Mouse (Mus musculus) embryo, embryonic 9.5 days (tissue): ENCODE data around the gene Cd180.
"Not testable (repeated sequence)": the region's sequence is repeated elsewhere in the genome, so short reads cannot be mapped to it uniquely, and the experiment has no call there.

Source experiments
- DNase-seq: peaks from one replicate; pipeline ENCODE4 v3.0.0-alpha.2; 2017; ENCODE audit errors: extremely low spot score

Gene Cd180

GRCm38 (mm10) chr13:102678482-102678881, 14.9 kb upstream of the Cd180 start:
- peak; percentile 72 for DNase-seq

- no peak for DNase-seq
Measured at GRCm38 (mm10) chr13:102684890-102685289, 8.5 kb upstream of the Cd180 start.

GRCm38 (mm10) chr13:102688121-102688520, 5.2 kb upstream of the Cd180 start:
- DNase-seq: no peak

DNA sequence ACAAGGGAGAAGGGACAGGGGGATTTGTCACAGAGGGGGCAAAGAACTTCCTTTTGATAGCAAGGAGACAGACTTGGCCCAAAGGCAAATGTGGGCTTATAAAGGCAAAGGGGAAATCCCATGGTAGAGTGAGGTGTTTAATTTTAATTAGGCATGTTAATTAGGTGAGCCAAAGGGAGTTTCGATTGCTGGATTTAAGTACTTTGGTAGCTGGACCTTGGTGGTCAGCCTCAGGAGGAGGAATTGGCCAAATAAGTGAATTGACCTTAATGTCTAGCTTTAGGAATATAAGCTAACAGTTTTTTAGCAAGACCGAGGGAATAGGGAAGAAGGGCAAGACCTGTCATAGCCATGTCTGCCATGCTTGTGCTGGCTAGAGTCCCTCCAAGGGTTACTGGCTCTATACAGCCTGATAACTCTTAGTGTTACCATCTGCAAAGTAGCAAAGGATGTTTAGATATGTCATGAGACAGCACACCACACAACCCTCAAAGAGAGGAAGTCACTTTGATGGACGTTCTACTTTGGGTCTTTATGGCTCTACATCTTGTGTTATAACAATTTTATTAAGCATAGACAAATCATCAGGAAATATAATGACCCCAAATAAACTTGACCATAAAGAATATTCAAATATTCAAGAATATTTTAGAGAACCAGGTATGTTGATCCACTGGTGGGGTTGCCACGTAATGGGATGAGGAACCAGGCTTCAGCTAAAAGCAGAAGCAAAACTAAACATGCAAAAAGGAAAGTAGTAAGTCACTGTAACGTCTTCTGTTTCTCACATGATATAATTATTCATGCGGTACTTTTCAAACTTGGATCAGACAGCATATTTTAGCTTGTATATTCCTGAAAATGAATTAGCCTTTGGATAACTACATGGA, 3.9 kb upstream of the Cd180 start:
- no peak for DNase-seq

DNA sequence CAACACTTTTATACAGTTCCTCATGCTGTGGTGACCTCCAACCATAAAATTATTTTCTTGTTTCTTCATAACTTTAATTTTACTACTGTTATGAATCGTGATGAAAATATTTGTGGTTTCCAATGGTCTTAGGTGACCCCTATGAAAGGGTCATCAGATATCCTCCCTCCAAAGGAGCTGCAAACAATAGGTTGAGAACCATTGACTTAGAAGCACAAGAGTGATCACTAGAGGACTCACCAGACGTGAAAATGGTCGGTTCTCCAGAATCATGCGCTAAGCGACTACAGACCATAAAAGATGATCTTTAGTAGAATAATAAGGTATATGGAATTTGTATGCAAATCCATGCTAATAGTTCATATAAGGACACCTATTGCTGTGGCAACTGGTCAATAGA, 3.2 kb upstream of the Cd180 start:
- no peak for DNase-seq

DNA sequence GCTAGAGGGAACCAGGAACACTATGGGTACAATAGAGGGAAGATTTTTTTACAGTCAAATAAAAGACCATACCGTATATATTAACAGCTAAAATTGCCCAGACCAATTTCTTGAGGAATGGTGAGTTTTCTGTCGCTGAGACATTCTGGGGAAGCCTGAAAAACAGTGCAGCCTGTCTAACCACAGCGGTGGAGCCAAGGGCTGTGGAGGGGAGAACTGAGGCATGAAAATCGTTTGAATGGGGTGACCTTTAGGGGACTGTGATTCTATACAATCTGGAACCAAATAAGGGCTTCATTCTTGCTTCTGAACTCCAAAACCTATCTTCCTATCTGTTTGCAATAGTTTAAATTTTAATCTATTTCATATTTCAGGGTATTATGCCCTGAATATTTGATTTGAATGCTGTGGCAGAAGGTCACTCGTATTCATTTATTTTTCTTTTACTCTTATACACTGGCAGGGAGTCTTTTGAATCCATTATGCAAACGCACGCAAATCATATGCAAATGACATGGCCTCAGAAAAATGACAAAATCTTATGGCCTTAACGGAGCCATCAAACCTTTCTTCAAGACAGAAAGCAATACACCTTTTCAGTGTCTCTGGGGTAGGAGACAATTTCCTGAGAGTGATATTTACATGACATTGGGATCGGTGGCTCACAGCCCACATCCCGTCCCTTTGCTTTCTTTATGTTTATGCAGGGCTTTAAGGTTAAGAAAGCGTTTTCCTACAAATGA, 1.8 kb upstream of the Cd180 start:
- DNase-seq: no peak

DNA sequence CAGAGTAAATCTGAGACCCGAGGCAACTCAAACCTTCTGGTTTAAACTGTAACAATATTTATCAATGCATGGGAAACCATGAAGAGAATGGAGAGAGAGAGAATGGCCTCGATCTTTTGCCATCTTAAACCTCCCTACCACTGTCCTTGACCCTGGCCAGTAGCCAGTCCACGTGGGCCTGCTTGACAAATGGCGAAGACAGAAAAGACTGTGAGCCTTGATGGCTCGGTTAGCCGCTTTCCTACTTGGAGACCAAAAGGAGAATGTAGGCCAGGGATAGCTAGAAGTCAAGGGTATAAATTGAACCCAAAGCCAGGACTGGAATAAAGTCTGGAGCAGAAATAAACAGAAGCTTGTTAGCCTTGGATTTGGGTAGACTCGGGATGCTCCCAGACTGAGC, 796 bp downstream of the Cd180 start:
- DNase-seq: no peak

DNA sequence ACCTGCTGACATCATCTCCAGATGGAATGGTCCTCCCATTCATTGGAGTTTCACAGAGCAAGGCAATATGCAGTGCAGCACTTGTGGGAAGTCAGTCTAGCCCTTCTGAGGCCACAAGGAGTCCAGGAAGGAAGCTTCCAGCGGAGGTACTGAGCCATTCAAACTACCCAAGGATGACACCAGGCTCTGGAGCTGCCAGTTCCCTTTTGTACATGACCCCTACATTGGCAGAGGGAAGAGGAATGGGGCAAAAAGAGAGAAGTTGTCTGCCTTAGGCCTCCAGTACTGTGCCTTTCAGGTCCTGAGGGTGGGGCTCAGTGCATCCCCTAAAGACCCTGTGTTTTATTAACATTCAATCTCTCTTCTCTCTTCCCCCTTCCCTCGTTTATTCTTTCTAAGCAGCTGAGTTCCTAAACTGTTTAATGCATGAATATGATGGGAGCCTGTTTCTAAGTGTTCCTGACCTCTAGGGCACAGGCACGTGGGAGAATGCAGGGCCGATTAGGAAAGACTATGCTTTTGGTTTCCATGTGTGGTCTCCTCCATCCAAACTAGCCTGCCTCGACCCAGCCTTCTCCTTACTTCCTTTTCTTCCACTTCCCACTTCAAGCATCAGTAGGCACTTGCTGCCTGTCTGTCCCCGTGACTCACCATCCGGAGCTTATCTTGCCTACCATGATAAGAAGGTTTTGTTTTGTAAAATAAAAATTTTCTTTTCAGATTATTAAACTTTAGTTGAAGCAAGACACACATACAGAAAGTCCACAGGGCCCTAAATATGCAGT, 2.0 kb downstream of the Cd180 start:
- DNase-seq: no peak

DNA sequence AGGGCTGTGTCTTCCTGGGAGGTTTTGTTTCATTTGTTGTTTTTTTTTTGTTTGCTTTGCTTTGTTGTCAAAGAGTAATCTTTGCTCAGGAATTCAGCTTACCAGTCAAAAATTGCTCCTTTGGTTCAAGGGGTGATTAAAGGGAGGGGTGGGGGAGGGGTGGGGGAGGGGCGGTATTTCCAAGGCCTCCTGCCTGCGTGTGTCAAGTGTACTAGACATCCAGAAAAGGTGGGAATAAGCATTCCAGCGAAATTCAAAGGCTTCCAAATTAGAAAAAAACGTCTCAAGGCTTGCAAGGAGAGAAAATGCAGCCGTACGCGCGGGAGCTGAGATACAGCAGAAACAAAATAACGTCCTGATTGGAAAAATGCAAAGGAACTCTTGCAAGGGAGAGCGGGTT, 5.0 kb downstream of the Cd180 start:
- peak; percentile 7 for DNase-seq

- DNase-seq: peak; percentile 5
Measured at GRCm38 (mm10) chr13:102698751-102699323, 5.5 kb downstream of the Cd180 start.

DNA sequence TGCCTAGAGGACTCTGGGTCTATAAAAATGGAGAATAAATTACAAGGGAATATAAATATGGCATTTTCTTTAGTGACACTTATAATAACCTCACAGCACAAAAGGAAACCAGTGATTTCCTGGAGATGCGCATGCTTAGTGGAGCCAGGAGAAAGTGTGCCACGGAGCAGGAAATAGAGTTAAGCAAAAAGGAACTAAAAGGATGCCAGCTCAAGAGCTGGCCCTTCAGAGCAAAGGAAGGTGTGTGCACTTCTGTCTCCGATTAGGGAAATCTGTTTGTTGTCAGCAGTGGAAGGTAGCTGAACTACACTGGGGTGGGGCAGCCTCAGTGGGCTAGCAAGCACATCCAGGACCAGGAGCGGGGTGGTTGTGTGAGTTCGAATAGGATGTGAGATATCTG, 6.8 kb downstream of the Cd180 start:
- no peak for DNase-seq

- DNase-seq: no peak
Measured at GRCm38 (mm10) chr13:102700744-102701143, 7.4 kb downstream of the Cd180 start.

DNA sequence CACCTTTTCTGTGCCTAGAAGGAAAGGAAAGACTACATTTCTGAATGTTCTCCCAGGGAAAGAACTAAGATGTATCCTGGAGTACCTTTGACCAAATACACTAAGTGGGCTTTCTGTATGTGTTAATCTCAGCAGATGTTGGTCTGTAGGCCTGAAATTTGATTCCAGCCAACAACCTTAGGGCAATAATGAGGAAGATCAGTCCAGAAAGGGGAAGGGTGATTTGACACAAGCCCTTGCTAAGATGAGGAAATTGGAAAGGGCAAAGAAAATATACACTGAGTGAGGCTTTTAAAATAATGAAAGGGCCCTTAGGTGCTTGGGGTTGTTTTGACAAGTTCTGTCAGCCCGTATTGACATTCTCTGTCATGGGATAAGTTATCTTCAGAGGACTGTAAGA, 23.6 kb downstream of the Cd180 start:
- DNase-seq: no peak

GRCm38 (mm10) chr13:102725416-102725815, 32.1 kb downstream of the Cd180 start:
- DNase-seq: no peak

DNA sequence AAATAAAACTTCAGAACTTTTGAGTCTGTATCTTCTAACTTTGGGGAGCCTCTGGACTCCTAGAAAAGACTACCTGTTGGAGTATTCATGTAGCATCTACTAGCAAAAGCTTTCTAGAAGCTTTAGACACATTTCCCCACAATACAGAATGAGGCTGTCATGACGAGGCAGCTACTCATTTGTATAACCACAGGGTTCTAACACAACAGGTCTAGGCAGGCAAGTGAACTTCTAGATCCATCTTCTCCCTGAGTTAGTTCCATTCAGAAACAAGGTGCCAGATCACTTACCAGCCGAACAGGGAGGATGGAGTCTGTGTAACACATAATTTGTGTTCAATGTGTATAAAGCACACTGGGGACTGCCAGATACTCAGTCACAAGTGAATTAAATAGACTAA, 32.5 kb downstream of the Cd180 start:
- DNase-seq: no peak

GRCm38 (mm10) chr13:102726876-102727275, 33.5 kb downstream of the Cd180 start:
- no peak for DNase-seq

- no peak for DNase-seq
Measured at GRCm38 (mm10) chr13:102728035-102728434, 34.7 kb downstream of the Cd180 start.

- not testable (repeated sequence) for DNase-seq
Measured at GRCm38 (mm10) chr13:102728951-102729350, 35.6 kb downstream of the Cd180 start.

DNA sequence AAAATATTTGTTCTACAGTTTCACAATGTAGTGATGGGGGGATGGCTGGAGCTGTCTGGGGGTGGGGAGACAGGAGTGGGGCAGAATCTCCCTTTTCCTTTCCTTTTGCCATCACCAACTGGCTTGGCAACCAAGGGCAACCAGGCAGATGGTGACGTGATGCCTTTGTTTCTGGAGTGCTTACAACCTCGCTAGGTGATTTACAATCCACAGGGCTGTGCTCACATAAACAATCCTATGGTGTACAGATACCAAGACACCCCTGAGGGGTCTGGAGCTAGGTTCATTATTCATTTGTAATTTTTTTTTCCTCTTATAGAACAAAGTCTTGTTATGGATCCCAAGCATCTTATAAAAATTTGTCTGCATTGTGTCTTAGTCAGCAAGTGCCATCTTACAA, 39.7 kb downstream of the Cd180 start:
- no peak for DNase-seq

DNA sequence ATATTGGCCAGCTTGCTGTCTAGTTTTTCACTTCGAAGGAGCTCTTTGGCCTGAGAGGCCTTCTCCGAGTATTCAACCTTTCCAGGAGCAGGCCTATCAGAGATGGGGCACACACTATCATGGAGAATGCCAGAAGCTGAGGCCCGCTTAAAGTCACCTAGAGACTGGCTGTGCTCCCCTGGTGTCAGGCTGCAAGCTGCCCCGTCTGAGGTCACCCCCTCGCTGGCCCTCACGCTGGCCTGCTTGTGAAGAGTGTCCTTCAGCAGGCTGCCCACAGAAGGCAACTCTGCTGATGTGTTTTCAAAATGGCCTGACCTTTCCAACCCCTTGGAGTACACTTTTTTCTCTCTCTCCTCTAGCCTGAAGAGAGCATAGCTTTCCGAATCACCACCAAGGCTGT, 44.5 kb downstream of the Cd180 start:
- no peak for DNase-seq

DNA sequence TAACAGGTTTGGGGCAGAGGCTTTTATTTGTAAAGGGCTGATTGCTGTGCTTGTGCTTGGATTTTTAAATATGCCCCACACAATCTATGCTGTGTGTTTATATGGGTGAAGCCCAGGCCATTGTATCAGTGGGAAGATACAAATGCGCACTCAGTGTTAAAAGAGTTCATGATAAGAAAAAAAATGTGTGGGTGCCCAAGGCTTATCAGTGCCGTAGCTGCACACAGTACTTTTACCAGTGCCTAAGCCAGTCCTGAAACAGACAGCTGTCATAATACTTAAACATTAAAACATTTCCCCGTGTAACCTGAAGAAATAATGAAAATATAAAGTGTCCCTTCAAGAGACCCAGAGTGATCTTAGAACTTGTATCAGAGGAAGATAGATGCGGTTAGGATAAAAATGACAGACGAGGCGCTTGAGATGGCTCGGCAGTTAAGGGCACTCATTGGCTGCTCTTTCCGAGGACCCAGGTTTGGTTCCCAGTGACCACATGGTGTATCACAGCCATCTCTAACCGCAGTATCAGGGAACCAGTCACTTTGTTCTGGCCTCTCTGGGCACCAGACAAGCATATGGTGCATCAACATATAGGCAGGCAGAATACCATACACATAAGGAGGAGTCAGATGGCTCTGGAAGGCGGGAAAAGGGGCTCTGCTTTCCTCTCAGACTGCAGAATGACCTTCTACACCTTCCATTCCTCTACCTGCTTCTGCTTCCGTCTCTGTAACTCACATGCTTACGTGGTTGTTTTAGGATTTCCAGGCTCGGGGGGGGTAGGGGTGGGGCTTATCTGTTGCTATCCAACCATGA, 46.6 kb downstream of the Cd180 start:
- no peak for DNase-seq
